Mouse (Mus musculus): Measurements from ENCODE around the gene Tescl. TPM values are rescaled to one million over a fixed set of nuclear protein-coding genes. Genes with fewer than 3 reads are reported as not detected.

Gene Tescl
- polyA plus RNA-seq, 2 experiments = not detected

GRCm38 (mm10) chr7:24286090-24286489 is 47.6 kb downstream of the Tescl start:
- no peaks in the 10 kb centered on the region for H3K27me3 ChIP-seq (ENCODE audit: control insufficient read depth, insufficient read depth, low read length)
- no peaks in the 10 kb centered on the region for H3K36me3 ChIP-seq (replicated peaks; ENCODE audit: control insufficient read depth, insufficient read depth, low read depth)
- no peak overlapping the region for H3K4me3 ChIP-seq (ENCODE audit: insufficient read depth in 1 of 2, low read depth in 2 of 2, low read length in 2 of 2)
- no peaks in the 10 kb centered on the region for H3K4me1 ChIP-seq (replicated peaks; ENCODE audit: control insufficient read depth in 2 of 2, insufficient read depth in 2 of 2, low read length in 1 of 2)
- H3K9ac ChIP-seq (replicated peaks) = no peak overlapping the region
- ATAC-seq (ENCODE audit: insufficient read depth) = no peak
- H3K9me3 ChIP-seq (ENCODE audit: control insufficient read depth, low read length) = no peaks in the 10 kb centered on the region
- WGBS (ENCODE audit: insufficient replicate concordance) = 30% methylated on average over 4 of the region's 4 CpGs
- DNase-seq (ENCODE audit: low read depth in 3 of 3, low spot score in 3 of 3) = no peak
- H3K4me2 ChIP-seq (ENCODE audit: low read depth) = no peak overlapping the region
- no peak overlapping the region for H3K27ac ChIP-seq
- TF ChIP-seq CTCF (IDR thresholded peaks at IDR 0.05; ENCODE audit: low read depth) (peak; percentile 55), EP300 (IDR thresholded peaks at IDR 0.05; ENCODE audit: low read depth) (no peak)

Small RNA genes lying within 50 kb of the gene (microRNA-seq; reads per million reads assigned to microRNA genes)
- gene Gm27592 = not detected

Other genes starting within 250 kb of the Tescl start
- 0.28 and 0.36 TPM in 2 replicates for gene Zfp112, start 221.6 kb downstream of the Tescl start, polyA plus RNA-seq (2012; rRNA removed)
- 0.22 and 0.29 TPM in 2 replicates for gene Zfp112, start 221.6 kb downstream of the Tescl start, polyA plus RNA-seq (2014; fragmentation: Nextera tagmentation; extraction: Ambion mirVana)
- gene Zfp235, start 199.8 kb downstream of the Tescl start, polyA plus RNA-seq (2012; rRNA removed) = 1.6 and 2.2 TPM in 2 replicates
- gene Zfp235, start 199.8 kb downstream of the Tescl start, polyA plus RNA-seq (2014; fragmentation: Nextera tagmentation; extraction: Ambion mirVana) = 2.9 and 3.8 TPM in 2 replicates
- 0.14 and 0.17 TPM in 2 replicates for gene Zfp114, start 158.9 kb downstream of the Tescl start, polyA plus RNA-seq (2012; rRNA removed)
- gene Zfp114, start 158.9 kb downstream of the Tescl start, polyA plus RNA-seq (2014; fragmentation: Nextera tagmentation; extraction: Ambion mirVana) = 0.24 and 0.56 TPM in 2 replicates
- 0.55 and 0.68 TPM in 2 replicates for gene Zfp111, start 122.5 kb downstream of the Tescl start, polyA plus RNA-seq (2012; rRNA removed)
- gene Zfp111, start 122.5 kb downstream of the Tescl start, polyA plus RNA-seq (2014; fragmentation: Nextera tagmentation; extraction: Ambion mirVana) = 1.2 and 1.8 TPM in 2 replicates
- 0.80 and 0.97 TPM in 2 replicates for gene Zfp109, start 96.4 kb downstream of the Tescl start, polyA plus RNA-seq (2012; rRNA removed)
- 0.65 and 0.73 TPM in 2 replicates for gene Zfp109, start 96.4 kb downstream of the Tescl start, polyA plus RNA-seq (2014; fragmentation: Nextera tagmentation; extraction: Ambion mirVana)
- gene Zfp108, start 79.1 kb downstream of the Tescl start, polyA plus RNA-seq (2012; rRNA removed) = 0.21 and 0.26 TPM in 2 replicates
- 0.09 and 0.54 TPM in 2 replicates for gene Zfp108, start 79.1 kb downstream of the Tescl start, polyA plus RNA-seq (2014; fragmentation: Nextera tagmentation; extraction: Ambion mirVana)
- 0.58 and 7.6 TPM in 2 replicates for gene Zfp93, start 63.5 kb downstream of the Tescl start, polyA plus RNA-seq (2012; rRNA removed)
- gene Zfp93, start 63.5 kb downstream of the Tescl start, polyA plus RNA-seq (2014; fragmentation: Nextera tagmentation; extraction: Ambion mirVana) = 0.75 and 1.3 TPM in 2 replicates
- 2.3 and 2.6 TPM in 2 replicates for gene Zfp61, start 32.7 kb downstream of the Tescl start, polyA plus RNA-seq (2012; rRNA removed)
- gene Zfp61, start 32.7 kb downstream of the Tescl start, polyA plus RNA-seq (2014; fragmentation: Nextera tagmentation; extraction: Ambion mirVana) = 1.6 and 2.1 TPM in 2 replicates
- 1.5 and 1.8 TPM in 2 replicates for gene Zfp94, start 17.3 kb downstream of the Tescl start, polyA plus RNA-seq (2012; rRNA removed)
- gene Zfp94, start 17.3 kb downstream of the Tescl start, polyA plus RNA-seq (2014; fragmentation: Nextera tagmentation; extraction: Ambion mirVana) = 1.4 TPM in 2 replicates
- gene Lypd5, start 15.3 kb upstream of the Tescl start, polyA plus RNA-seq (2012; rRNA removed) = not detected in 2 replicates
- gene Lypd5, start 15.3 kb upstream of the Tescl start, polyA plus RNA-seq (2014; fragmentation: Nextera tagmentation; extraction: Ambion mirVana) = not detected in 2 replicates
- gene Kcnn4, start 36.3 kb upstream of the Tescl start, polyA plus RNA-seq (2012; rRNA removed) = 112 and 113 TPM in 2 replicates
- gene Kcnn4, start 36.3 kb upstream of the Tescl start, polyA plus RNA-seq (2014; fragmentation: Nextera tagmentation; extraction: Ambion mirVana) = 90.2 and 112 TPM in 2 replicates
- gene Smg9, start 65.7 kb upstream of the Tescl start, polyA plus RNA-seq (2012; rRNA removed) = 20.6 and 22.2 TPM in 2 replicates
- 11.2 and 11.8 TPM in 2 replicates for gene Smg9, start 65.7 kb upstream of the Tescl start, polyA plus RNA-seq (2014; fragmentation: Nextera tagmentation; extraction: Ambion mirVana)
- gene Irgc1, start 118.4 kb upstream of the Tescl start, polyA plus RNA-seq (2012; rRNA removed) = not detected in 2 replicates
- gene Irgc1, start 118.4 kb upstream of the Tescl start, polyA plus RNA-seq (2014; fragmentation: Nextera tagmentation; extraction: Ambion mirVana) = not detected in 2 replicates
- 1.7 and 2.1 TPM in 2 replicates for gene Plaur, start 128.5 kb upstream of the Tescl start, polyA plus RNA-seq (2012; rRNA removed)
- 2.7 and 3.5 TPM in 2 replicates for gene Plaur, start 128.5 kb upstream of the Tescl start, polyA plus RNA-seq (2014; fragmentation: Nextera tagmentation; extraction: Ambion mirVana)
- gene Cadm4, start 148.1 kb upstream of the Tescl start, polyA plus RNA-seq (2012; rRNA removed) = 0.43 and 0.48 TPM in 2 replicates
- gene Cadm4, start 148.1 kb upstream of the Tescl start, polyA plus RNA-seq (2014; fragmentation: Nextera tagmentation; extraction: Ambion mirVana) = 0.05 TPM in 1 of 2 replicates, not detected in the other
- 3.8 and 4.0 TPM in 2 replicates for gene Zfp428, start 173.1 kb upstream of the Tescl start, polyA plus RNA-seq (2012; rRNA removed)
- 2.3 TPM in 2 replicates for gene Zfp428, start 173.1 kb upstream of the Tescl start, polyA plus RNA-seq (2014; fragmentation: Nextera tagmentation; extraction: Ambion mirVana)
- gene AC161166.1, start 178.5 kb upstream of the Tescl start, polyA plus RNA-seq (2012; rRNA removed) = not detected in 2 replicates
- gene AC161166.1, start 178.5 kb upstream of the Tescl start, polyA plus RNA-seq (2014; fragmentation: Nextera tagmentation; extraction: Ambion mirVana) = not detected in 2 replicates
- 1.7 and 1.8 TPM in 2 replicates for gene Irgq, start 196.8 kb upstream of the Tescl start, polyA plus RNA-seq (2012; rRNA removed)
- 1.0 and 1.6 TPM in 2 replicates for gene Irgq, start 196.8 kb upstream of the Tescl start, polyA plus RNA-seq (2014; fragmentation: Nextera tagmentation; extraction: Ambion mirVana)
- not detected in 2 replicates for gene Pinlyp, start 212.2 kb upstream of the Tescl start, polyA plus RNA-seq (2012; rRNA removed)
- not detected in 2 replicates for gene Pinlyp, start 212.2 kb upstream of the Tescl start, polyA plus RNA-seq (2014; fragmentation: Nextera tagmentation; extraction: Ambion mirVana)
- 27.8 and 28.8 TPM in 2 replicates for gene Xrcc1, start 212.4 kb upstream of the Tescl start, polyA plus RNA-seq (2012; rRNA removed)
- gene Xrcc1, start 212.4 kb upstream of the Tescl start, polyA plus RNA-seq (2014; fragmentation: Nextera tagmentation; extraction: Ambion mirVana) = 27.3 and 40.9 TPM in 2 replicates